8 mouse cellular contexts compared by ENCODE assay signal in the genomic region with DNA sequence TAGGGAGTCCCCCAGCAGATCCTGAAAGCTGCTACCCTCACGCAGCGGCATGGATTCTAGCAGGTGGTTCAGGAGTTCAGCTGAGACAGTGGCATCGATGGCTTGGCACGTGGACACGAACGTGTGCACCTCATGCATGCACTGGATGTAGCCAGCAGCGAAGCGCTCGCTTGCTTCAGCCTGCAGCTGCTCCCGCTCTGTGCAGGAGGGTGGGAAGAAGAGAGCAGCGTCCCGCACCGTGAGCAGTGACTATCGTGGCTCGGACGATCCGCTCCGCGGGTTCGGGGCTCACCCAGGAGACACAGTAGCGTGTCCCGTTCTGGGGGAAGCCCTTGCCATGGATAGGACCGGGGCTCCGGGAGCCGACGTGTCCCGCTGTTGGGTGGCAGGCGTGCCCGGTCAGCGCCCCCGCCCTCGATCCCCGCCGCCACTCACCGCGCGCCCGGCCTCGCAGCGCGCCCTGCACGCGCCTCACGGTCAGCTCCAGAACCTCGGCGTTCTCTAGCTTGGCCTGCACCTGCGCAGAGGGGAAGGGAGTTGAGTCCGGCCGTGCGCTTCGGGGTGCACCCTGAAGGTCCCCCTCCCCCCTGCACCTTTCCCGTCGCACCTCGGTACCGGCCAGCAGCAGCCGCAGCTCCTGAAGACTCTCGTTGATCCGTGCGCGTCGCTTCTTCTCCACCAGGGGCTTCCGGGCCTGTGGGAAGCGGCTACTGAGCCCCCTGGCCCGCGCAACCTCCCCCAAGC. TPM values are rescaled to one million over a fixed set of nuclear protein-coding genes. Genes with fewer than 3 reads are reported as not detected.
A peak's percentile ranks its signal among the peaks of the same experiment; 100 is the strongest.
DNase-seq lines count a peak whose midpoint lies in the region; ATAC-seq lines count a peak whose summit lies in the region.

No protein-coding gene starts in this region.

- peak overlapping the region; percentile 95 for H3K4me2 ChIP-seq in lung, embryonic 15.5 days
- H3K4me2 ChIP-seq in embryonic facial prominence, embryonic 11.5 days (ENCODE audit: low read depth, low read length), result peak overlapping the region; percentile 95
- peak overlapping the region; percentile 95 for H3K4me2 ChIP-seq in hindbrain, embryonic 14.5 days (replicated peaks)
- H3K4me2 ChIP-seq in liver, embryonic 11.5 days, result peak overlapping the region; percentile 99
- H3K4me2 ChIP-seq in neural tube, embryonic 15.5 days, result peak overlapping the region; percentile 98

- no peak for DNase-seq in lung, adult 18-20 months
- DNase-seq in adrenal gland, postnatal 10 days, result peak; percentile 59
- peak; percentile 68 for DNase-seq in embryonic facial prominence, embryonic 11.5 days (ENCODE audit: low spot score)
- no peak for DNase-seq in hindbrain, embryonic 14.5 days (ENCODE audit: low spot score)
- DNase-seq in liver, embryonic 11.5 days (ENCODE audit: low spot score), result no peak
- DNase-seq in adipocyte (ENCODE audit: low spot score), result no peak

- H3K4me1 ChIP-seq in lung, embryonic 15.5 days, result peaks cover 34% of the 10 kb centered on the region
- peaks cover 4% of the 10 kb centered on the region; the same call in 1 of the 2 replicates for H3K4me1 ChIP-seq in embryonic facial prominence, embryonic 11.5 days (ENCODE audit: control insufficient read depth, insufficient read depth, low read length)
- H3K4me1 ChIP-seq in hindbrain, embryonic 14.5 days (replicated peaks; ENCODE audit: control insufficient read depth, insufficient read depth, low read length), result peaks cover 33% of the 10 kb centered on the region
- H3K4me1 ChIP-seq in liver, embryonic 11.5 days (replicated peaks; ENCODE audit: control insufficient read depth, insufficient read depth, low read length), result peaks cover 12% of the 10 kb centered on the region
- H3K4me1 ChIP-seq in neural tube, embryonic 15.5 days, result peaks cover 40% of the 10 kb centered on the region

- peaks cover 7% of the 10 kb centered on the region for H3K36me3 ChIP-seq in lung, embryonic 15.5 days
- H3K36me3 ChIP-seq in embryonic facial prominence, embryonic 11.5 days (replicated peaks; ENCODE audit: control insufficient read depth, insufficient read depth, low read depth, low read length), result no peaks in the 10 kb centered on the region; the same call in 1 of the 2 replicates
- peaks cover 7% of the 10 kb centered on the region; the same call in 1 of the 2 replicates for H3K36me3 ChIP-seq in hindbrain, embryonic 14.5 days (replicated peaks; ENCODE audit: control insufficient read depth, insufficient read depth)
- no peaks in the 10 kb centered on the region for H3K36me3 ChIP-seq in liver, embryonic 11.5 days (ENCODE audit: control insufficient read depth, insufficient read depth, low read length)
- peaks cover 11% of the 10 kb centered on the region for H3K36me3 ChIP-seq in neural tube, embryonic 15.5 days

- H3K4me3 ChIP-seq in lung, embryonic 15.5 days, result peak overlapping the region; percentile 66
- peak overlapping the region; percentile 80 for H3K4me3 ChIP-seq in embryonic facial prominence, embryonic 11.5 days (ENCODE audit: low read depth, low read length)
- H3K4me3 ChIP-seq in hindbrain, embryonic 14.5 days (replicated peaks; ENCODE audit: low read length), result peak overlapping the region; percentile 79
- peak overlapping the region; percentile 79 for H3K4me3 ChIP-seq in liver, embryonic 11.5 days (ENCODE audit: low read depth, low read length)
- H3K4me3 ChIP-seq in neural tube, embryonic 15.5 days (replicated peaks), result peak overlapping the region; percentile 87

- H3K9ac ChIP-seq in lung, embryonic 15.5 days, result peak overlapping the region; percentile 68
- H3K9ac ChIP-seq in embryonic facial prominence, embryonic 11.5 days (replicated peaks; ENCODE audit: low read length), result peak overlapping the region; percentile 84
- peak overlapping the region; percentile 92 for H3K9ac ChIP-seq in hindbrain, embryonic 14.5 days
- peak overlapping the region; percentile 90 for H3K9ac ChIP-seq in liver, embryonic 11.5 days (ENCODE audit: low read depth, low read length)
- peak overlapping the region; percentile 82 for H3K9ac ChIP-seq in neural tube, embryonic 15.5 days (replicated peaks)

- peak; percentile 27 for ATAC-seq in lung, embryonic 15.5 days (ENCODE audit: borderline replicate concordance, extremely low read depth, low FRiP score, low TSS enrichment)
- ATAC-seq in embryonic facial prominence, embryonic 11.5 days (replicated peaks; ENCODE audit: insufficient number of reproducible peaks, low FRiP score, low TSS enrichment, low read depth), result peak; percentile 11
- ATAC-seq in hindbrain, embryonic 14.5 days (ENCODE audit: low FRiP score), result peak; percentile 1
- ATAC-seq in liver, embryonic 11.5 days (replicated peaks; ENCODE audit: low FRiP score), result peak; percentile 51
- ATAC-seq in neural tube, embryonic 15.5 days (ENCODE audit: low FRiP score), result peak; percentile 62

- WGBS in lung, embryonic 15.5 days, result 4% methylated on average over 65 of the region's 65 CpGs
- WGBS in embryonic facial prominence, embryonic 11.5 days, result 6% methylated on average over 56 of the region's 65 CpGs
- 2% methylated on average over 63 of the region's 65 CpGs for WGBS in hindbrain, embryonic 14.5 days
- 5% methylated on average over 62 of the region's 65 CpGs for WGBS in liver, embryonic 11.5 days
- 2% methylated on average over 65 of the region's 65 CpGs for WGBS in neural tube, embryonic 15.5 days

- peak overlapping the region; percentile 84 for H3K27ac ChIP-seq in lung, embryonic 15.5 days
- peak overlapping the region; percentile 63 for H3K27ac ChIP-seq in embryonic facial prominence, embryonic 11.5 days (replicated peaks; ENCODE audit: low read depth, low read length)
- peak overlapping the region; percentile 89 for H3K27ac ChIP-seq in hindbrain, embryonic 14.5 days
- peak overlapping the region; percentile 75 for H3K27ac ChIP-seq in liver, embryonic 11.5 days (ENCODE audit: low read depth, low read length)
- H3K27ac ChIP-seq in neural tube, embryonic 15.5 days (replicated peaks), result peak overlapping the region; percentile 93

- H3K27me3 ChIP-seq in lung, embryonic 15.5 days, result no peaks in the 10 kb centered on the region
- H3K27me3 ChIP-seq in embryonic facial prominence, embryonic 11.5 days (ENCODE audit: control insufficient read depth, insufficient read depth, low read length), result no peaks in the 10 kb centered on the region
- H3K27me3 ChIP-seq in hindbrain, embryonic 14.5 days (ENCODE audit: control insufficient read depth, insufficient read depth, low read length), result no peaks in the 10 kb centered on the region
- H3K27me3 ChIP-seq in liver, embryonic 11.5 days (replicated peaks; ENCODE audit: control insufficient read depth, insufficient read depth, low read length), result no peaks in the 10 kb centered on the region
- no peaks in the 10 kb centered on the region for H3K27me3 ChIP-seq in neural tube, embryonic 15.5 days (replicated peaks)

- no peaks in the 10 kb centered on the region for H3K9me3 ChIP-seq in lung, embryonic 15.5 days
- no peaks in the 10 kb centered on the region for H3K9me3 ChIP-seq in embryonic facial prominence, embryonic 11.5 days (replicated peaks; ENCODE audit: control insufficient read depth, low read length)
- H3K9me3 ChIP-seq in hindbrain, embryonic 14.5 days (ENCODE audit: control insufficient read depth, low read length), result no peaks in the 10 kb centered on the region
- no peaks in the 10 kb centered on the region for H3K9me3 ChIP-seq in liver, embryonic 11.5 days (ENCODE audit: control insufficient read depth, low read length)
- no peaks in the 10 kb centered on the region for H3K9me3 ChIP-seq in neural tube, embryonic 15.5 days (replicated peaks)

RNA-seq across cellular contexts. Expression of a gene that starts 1.4 kb away (rescaled TPM):
- 85.4 and 91.3 TPM in 2 replicates for polyA plus RNA-seq in lung, embryonic 15.5 days (2015; fragmentation: Nextera tagmentation; extraction: Ambion mirVana)
- total RNA-seq in adrenal gland, postnatal 10 days (2021), result 100 to 1,000 TPM in 1 of 2 experiments, 10 to 100 TPM in 1; 49.5 to 137 TPM
- 112 and 126 TPM in 2 replicates for polyA plus RNA-seq in embryonic facial prominence, embryonic 11.5 days (2014; fragmentation: Nextera tagmentation; extraction: Ambion mirVana)
- polyA plus RNA-seq in hindbrain, embryonic 14.5 days (2014; fragmentation: Nextera tagmentation; extraction: Ambion mirVana), result 125 and 129 TPM in 2 replicates
- polyA plus RNA-seq in liver, embryonic 11.5 days (2014; fragmentation: Nextera tagmentation; extraction: Ambion mirVana), result 50.8 and 51.8 TPM in 2 replicates
- 114 and 172 TPM in 2 replicates for polyA plus RNA-seq in neural tube, embryonic 15.5 days (2015; fragmentation: Nextera tagmentation; extraction: Ambion mirVana)

RNA-seq across cellular contexts. Expression of a gene that starts 13.8 kb away (rescaled TPM):
- polyA plus RNA-seq in lung, embryonic 15.5 days (2015; fragmentation: Nextera tagmentation; extraction: Ambion mirVana), result 146 and 149 TPM in 2 replicates
- 10 to 100 TPM; 82.9 to 83.7 TPM for total RNA-seq in adrenal gland, postnatal 10 days (2021)
- 178 and 193 TPM in 2 replicates for polyA plus RNA-seq in embryonic facial prominence, embryonic 11.5 days (2014; fragmentation: Nextera tagmentation; extraction: Ambion mirVana)
- polyA plus RNA-seq in hindbrain, embryonic 14.5 days (2014; fragmentation: Nextera tagmentation; extraction: Ambion mirVana), result 132 and 143 TPM in 2 replicates
- 159 and 168 TPM in 2 replicates for polyA plus RNA-seq in liver, embryonic 11.5 days (2014; fragmentation: Nextera tagmentation; extraction: Ambion mirVana)
- polyA plus RNA-seq in neural tube, embryonic 15.5 days (2015; fragmentation: Nextera tagmentation; extraction: Ambion mirVana), result 144 and 149 TPM in 2 replicates

RNA-seq across cellular contexts. Expression of a gene that starts 46.2 kb away (rescaled TPM):
- 3.3 and 3.5 TPM in 2 replicates for polyA plus RNA-seq in lung, embryonic 15.5 days (2015; fragmentation: Nextera tagmentation; extraction: Ambion mirVana)
- total RNA-seq in adrenal gland, postnatal 10 days (2021), result 1 to 10 TPM; 1.0 to 2.2 TPM
- 1.3 and 2.0 TPM in 2 replicates for polyA plus RNA-seq in embryonic facial prominence, embryonic 11.5 days (2014; fragmentation: Nextera tagmentation; extraction: Ambion mirVana)
- 0.66 TPM in 1 of 2 replicates, not detected in the other for polyA plus RNA-seq in hindbrain, embryonic 14.5 days (2014; fragmentation: Nextera tagmentation; extraction: Ambion mirVana)
- polyA plus RNA-seq in liver, embryonic 11.5 days (2014; fragmentation: Nextera tagmentation; extraction: Ambion mirVana), result 3.1 and 4.1 TPM in 2 replicates
- polyA plus RNA-seq in neural tube, embryonic 15.5 days (2015; fragmentation: Nextera tagmentation; extraction: Ambion mirVana), result 0.06 and 1.2 TPM in 2 replicates

RNA-seq across cellular contexts. Expression of a gene that starts 46.7 kb away (rescaled TPM):
- polyA plus RNA-seq in lung, embryonic 15.5 days (2015; fragmentation: Nextera tagmentation; extraction: Ambion mirVana), result 8.2 and 11.4 TPM in 2 replicates
- total RNA-seq in adrenal gland, postnatal 10 days (2021), result 10 to 100 TPM; 15.6 to 37.9 TPM
- polyA plus RNA-seq in embryonic facial prominence, embryonic 11.5 days (2014; fragmentation: Nextera tagmentation; extraction: Ambion mirVana), result 0.97 and 1.2 TPM in 2 replicates
- polyA plus RNA-seq in hindbrain, embryonic 14.5 days (2014; fragmentation: Nextera tagmentation; extraction: Ambion mirVana), result 3.5 and 5.2 TPM in 2 replicates
- polyA plus RNA-seq in liver, embryonic 11.5 days (2014; fragmentation: Nextera tagmentation; extraction: Ambion mirVana), result 4.5 and 6.8 TPM in 2 replicates
- 4.9 and 5.3 TPM in 2 replicates for polyA plus RNA-seq in neural tube, embryonic 15.5 days (2015; fragmentation: Nextera tagmentation; extraction: Ambion mirVana)

Comparison
In these comparisons a context has a peak if more than half of its experiments do, and no peak if none do; other contexts are left out.
1. ATAC-seq: peak in every context shown above with its lines; median percentile 62 in neural tube, embryonic 15.5 days; 51 in liver, embryonic 11.5 days; 27 in lung, embryonic 15.5 days; 11 in embryonic facial prominence, embryonic 11.5 days; 1 in hindbrain, embryonic 14.5 days.
2. DNase-seq: peak in adrenal gland, postnatal 10 days (single experiment) and embryonic facial prominence, embryonic 11.5 days (single experiment); none in lung, adult 18-20 months (0 of 2), hindbrain, embryonic 14.5 days (single experiment), liver, embryonic 11.5 days (single experiment) and adipocyte (single experiment).
3. Peak in every context shown above with its lines, with median percentiles within 50 percentile points of each other: H3K27ac ChIP-seq, H3K4me2 ChIP-seq, H3K4me3 ChIP-seq and H3K9ac ChIP-seq.